Mouse (Mus musculus): ENCODE data around the gene Rpl35. TPM values are rescaled to one million over a fixed set of nuclear protein-coding genes. Genes with fewer than 3 reads are reported as not detected.

The Rpl35 gene
- polyA plus RNA-seq, 1 experiment from 2014 or later = 487 TPM

DNA sequence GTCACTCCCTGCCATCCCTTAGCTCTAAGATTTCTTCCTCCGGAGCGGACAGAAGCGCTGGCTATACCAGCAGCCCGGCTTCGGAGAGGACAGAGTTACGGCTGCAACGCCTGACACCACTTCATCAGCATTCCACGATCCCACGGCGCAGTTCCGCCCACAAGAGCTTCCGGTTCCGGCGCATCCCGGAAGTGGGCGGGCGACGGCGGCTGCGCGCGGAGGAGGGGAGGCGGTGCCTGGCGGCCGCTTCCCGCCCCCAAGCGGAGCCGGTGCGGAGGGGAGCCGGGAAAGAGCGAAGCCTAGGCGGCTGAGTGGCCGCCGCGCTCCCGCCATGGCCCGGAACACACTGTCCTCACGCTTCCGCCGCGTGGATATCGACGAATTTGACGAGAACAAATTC, 2.4 kb upstream of the Rpl35 start:
- Histone ChIP-seq H3K4me1 (replicated peaks) (peaks cover 74% of the 10 kb centered on the region), H3K9ac (peak overlapping the region; percentile 92), H3K27me3 (no peaks in the 10 kb centered on the region), H3K4me3 (replicated peaks) (peak overlapping the region; percentile 88), H3K4me2 (peak overlapping the region; percentile 94), H3K9me3 (replicated peaks) (no peaks in the 10 kb centered on the region), H3K36me3 (replicated peaks) (peaks cover 34% of the 10 kb centered on the region), H3K27ac (replicated peaks) (peak overlapping the region; percentile 95)
- peak; percentile 80 for ATAC-seq (ENCODE audit: insufficient read depth)
- under 1% methylated on average over 44 of the region's 44 CpGs for WGBS (ENCODE audit: insufficient replicate concordance)

DNA sequence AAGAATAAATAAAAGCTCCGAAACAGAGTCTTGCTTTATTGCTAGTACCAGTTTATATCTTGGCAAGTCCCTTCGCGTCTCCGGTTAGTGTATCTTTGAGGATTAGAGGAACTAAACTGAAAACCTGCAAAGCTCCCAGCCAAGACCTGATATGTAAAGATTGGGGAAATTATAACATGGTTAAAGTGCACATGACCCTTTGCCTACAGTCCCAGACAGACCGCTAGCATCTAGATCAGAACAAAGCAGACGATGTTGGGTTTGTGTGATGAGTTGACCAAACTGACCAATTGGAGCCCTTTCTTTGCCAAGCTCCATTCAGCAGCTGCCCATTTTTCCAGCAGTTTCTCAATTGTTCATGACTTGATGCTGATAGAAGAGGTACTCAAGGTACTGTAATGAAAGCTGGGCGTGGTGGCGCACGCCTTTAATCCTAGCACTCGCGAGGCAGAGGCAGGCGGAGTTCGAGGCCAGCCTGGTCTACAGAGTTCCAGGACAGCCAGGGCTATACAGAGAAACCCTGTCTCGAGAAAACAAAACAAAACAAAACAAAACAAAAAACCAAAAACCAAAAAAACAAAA, 816 bp upstream of the Rpl35 start:
- peaks cover 36% of the 10 kb centered on the region for H3K36me3 ChIP-seq (replicated peaks)
- H3K9ac ChIP-seq = no peak overlapping the region
- peak overlapping the region; percentile 94 for H3K4me2 ChIP-seq
- peak overlapping the region; percentile 12 for H3K27ac ChIP-seq (replicated peaks)
- H3K4me3 ChIP-seq (replicated peaks) = peak overlapping the region; percentile 89
- no peak for ATAC-seq (ENCODE audit: insufficient read depth)
- peaks cover 79% of the 10 kb centered on the region for H3K4me1 ChIP-seq (replicated peaks)
- H3K9me3 ChIP-seq (replicated peaks) = no peaks in the 10 kb centered on the region
- H3K27me3 ChIP-seq = no peaks in the 10 kb centered on the region
- 76% methylated on average over 14 of the region's 14 CpGs for WGBS (ENCODE audit: insufficient replicate concordance)

DNA sequence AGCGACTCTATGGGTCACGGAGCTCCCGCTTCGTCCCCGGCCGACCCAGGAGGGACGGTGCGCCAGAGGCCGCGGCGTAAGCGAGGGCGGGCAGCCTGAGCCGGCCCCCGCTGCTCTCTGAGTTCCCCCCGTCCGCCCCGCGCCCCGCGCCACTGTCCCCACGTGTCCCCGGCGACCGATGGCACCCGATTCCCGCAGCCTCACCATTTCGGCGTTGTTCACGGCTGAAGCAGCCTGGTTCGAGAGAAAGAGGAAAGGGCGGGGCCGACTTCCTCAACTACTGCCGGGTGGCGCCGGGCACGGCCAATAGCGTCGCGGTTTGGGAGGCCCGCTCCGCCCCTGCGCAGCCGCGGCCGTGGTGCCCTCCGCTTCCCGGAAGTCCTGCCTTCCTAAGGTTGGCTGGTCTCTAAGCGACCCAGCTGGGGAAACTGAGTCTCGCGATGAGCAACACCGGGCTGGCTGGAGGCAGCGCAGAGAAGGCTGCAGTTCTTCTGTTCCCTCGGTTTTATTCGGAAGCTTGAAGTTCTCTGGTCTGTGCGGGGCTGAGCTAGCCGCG, 466 bp downstream of the Rpl35 start, which contains the start of gene Arpc5l:
TSS of gene Arpc5l (plus strand) at position 469 of the 556 bp plus-strand sequence.
- H3K9me3 ChIP-seq (replicated peaks) = no peaks in the 10 kb centered on the region
- peak within 1 kb of the TSS; percentile 89 for H3K4me3 ChIP-seq (replicated peaks)
- ATAC-seq (ENCODE audit: insufficient read depth) = peak; percentile 79
- peak within 1 kb of the TSS; percentile 83 for H3K27ac ChIP-seq (replicated peaks)
- H3K9ac ChIP-seq = peak within 1 kb of the TSS; percentile 71
- under 1% methylated on average over 58 of the region's 58 CpGs for WGBS (ENCODE audit: insufficient replicate concordance)
- H3K36me3 ChIP-seq (replicated peaks) = peaks cover 42% of the 10 kb centered on the region
- H3K4me2 ChIP-seq = peak within 1 kb of the TSS; percentile 94
- H3K4me1 ChIP-seq (replicated peaks) = peaks cover 78% of the 10 kb centered on the region
- no peaks in the 10 kb centered on the region for H3K27me3 ChIP-seq

DNA sequence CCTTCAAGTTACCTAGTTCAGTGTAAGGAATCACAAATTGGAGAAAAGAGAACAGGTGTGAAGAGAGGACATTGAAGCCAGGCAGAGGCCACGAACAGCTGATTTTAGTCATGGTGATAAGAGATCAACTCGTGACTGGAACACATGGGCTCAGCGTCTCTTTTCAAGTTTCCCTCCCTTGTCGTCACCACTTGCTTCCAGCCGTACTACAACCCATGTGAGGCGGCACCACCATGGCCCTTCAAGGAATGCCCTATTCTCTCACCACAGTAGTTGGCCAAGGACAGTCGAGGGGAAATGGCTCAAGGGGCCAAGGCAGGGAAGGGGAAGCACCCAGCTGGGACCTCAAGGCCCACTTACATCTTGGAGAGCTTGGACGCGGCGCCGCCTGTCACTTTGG, 1.1 kb downstream of the Rpl35 start:
- Histone ChIP-seq H3K27ac (replicated peaks) (peak overlapping the region; percentile 79), H3K27me3 (no peaks in the 10 kb centered on the region), H3K4me1 (replicated peaks) (peaks cover 79% of the 10 kb centered on the region), H3K4me3 (replicated peaks) (peak overlapping the region; percentile 89), H3K4me2 (peak overlapping the region; percentile 94), H3K9me3 (replicated peaks) (no peaks in the 10 kb centered on the region), H3K9ac (peak overlapping the region; percentile 71), H3K36me3 (replicated peaks) (peaks cover 48% of the 10 kb centered on the region)
- WGBS (ENCODE audit: insufficient replicate concordance) = under 1% methylated on average over 11 of the region's 11 CpGs
- ATAC-seq (ENCODE audit: insufficient read depth) = no peak

DNA sequence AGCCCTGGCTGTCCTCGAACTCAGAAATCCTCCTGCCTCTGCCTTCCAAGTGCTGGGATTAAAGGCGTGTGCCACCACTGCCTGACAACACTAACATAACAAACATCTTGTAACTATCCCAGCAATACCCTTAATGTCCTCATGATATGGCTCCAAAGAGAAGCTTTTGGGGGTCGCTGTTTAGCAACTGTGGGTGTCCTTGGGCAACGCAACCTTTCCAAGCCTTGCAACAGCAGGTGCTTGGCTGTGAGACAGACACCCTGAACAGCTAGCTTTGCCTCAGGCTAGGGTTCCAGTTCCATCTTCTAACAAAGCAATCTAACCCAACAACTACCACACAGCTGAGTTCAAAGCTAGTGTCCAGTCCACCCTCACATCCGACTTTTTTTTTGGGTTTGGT, 1.9 kb downstream of the Rpl35 start:
- peak overlapping the region; percentile 71 for H3K9ac ChIP-seq
- 25% methylated on average over 5 of the region's 5 CpGs for WGBS (ENCODE audit: insufficient replicate concordance)
- peaks cover 78% of the 10 kb centered on the region for H3K4me1 ChIP-seq (replicated peaks)
- H3K27ac ChIP-seq (replicated peaks) = peak overlapping the region; percentile 79
- no peaks in the 10 kb centered on the region for H3K27me3 ChIP-seq
- ATAC-seq (ENCODE audit: insufficient read depth) = no peak
- H3K4me3 ChIP-seq (replicated peaks) = peak overlapping the region; percentile 89
- peaks cover 49% of the 10 kb centered on the region for H3K36me3 ChIP-seq (replicated peaks)
- no peaks in the 10 kb centered on the region for H3K9me3 ChIP-seq (replicated peaks)
- peak overlapping the region; percentile 94 for H3K4me2 ChIP-seq

- 12% methylated on average over 8 of the region's 8 CpGs for WGBS (ENCODE audit: insufficient replicate concordance)
- Histone ChIP-seq H3K4me1 (replicated peaks) (peaks cover 80% of the 10 kb centered on the region), H3K9ac (peak overlapping the region; percentile 71), H3K27ac (replicated peaks) (peak overlapping the region; percentile 79; the same call in 1 of the 2 replicates), H3K4me2 (peak overlapping the region; percentile 94), H3K27me3 (no peaks in the 10 kb centered on the region), H3K4me3 (replicated peaks) (peak overlapping the region; percentile 89), H3K9me3 (replicated peaks) (no peaks in the 10 kb centered on the region), H3K36me3 (replicated peaks) (peaks cover 49% of the 10 kb centered on the region)
- no peak for ATAC-seq (ENCODE audit: insufficient read depth)
These were observed 2.3 kb downstream of the Rpl35 start for GRCm38 (mm10) chr2:39003106-39003505.

DNA sequence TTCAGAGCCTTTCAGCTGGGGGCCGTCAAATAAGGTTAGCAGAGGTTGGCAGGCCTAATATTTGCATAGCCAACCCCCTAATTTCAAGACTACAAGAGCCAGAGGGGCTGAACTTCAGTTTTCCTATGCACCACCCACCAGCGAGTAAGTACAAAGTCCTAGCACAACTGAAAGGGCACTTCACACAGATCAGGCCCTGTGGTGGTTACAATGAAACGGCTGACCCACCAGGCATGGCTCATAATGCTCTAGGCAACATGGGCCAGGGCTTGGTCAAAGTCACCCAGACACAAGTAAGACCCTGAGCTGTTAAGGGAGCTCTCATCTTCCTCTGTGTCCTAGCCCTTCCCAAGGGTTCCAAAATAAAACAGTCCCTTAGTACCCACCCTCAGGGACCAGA, 3.6 kb downstream of the Rpl35 start:
- Histone ChIP-seq H3K36me3 (replicated peaks) (peaks cover 49% of the 10 kb centered on the region), H3K9ac (no peak overlapping the region), H3K27me3 (no peaks in the 10 kb centered on the region), H3K4me3 (replicated peaks) (no peak overlapping the region; the same call in 1 of the 2 replicates), H3K4me1 (replicated peaks) (peaks cover 84% of the 10 kb centered on the region), H3K4me2 (peak overlapping the region; percentile 94; the same call in 1 of the 2 replicates), H3K27ac (replicated peaks) (peak overlapping the region; percentile 79; the same call in 1 of the 2 replicates), H3K9me3 (replicated peaks) (no peaks in the 10 kb centered on the region)
- 66% methylated on average over 3 of the region's 3 CpGs for WGBS (ENCODE audit: insufficient replicate concordance)
- no peak for ATAC-seq (ENCODE audit: insufficient read depth)

- no peak for ATAC-seq (ENCODE audit: insufficient read depth)
- Histone ChIP-seq H3K4me2 (no peak overlapping the region), H3K4me3 (replicated peaks) (no peak overlapping the region), H3K4me1 (replicated peaks) (peaks cover 72% of the 10 kb centered on the region), H3K9ac (no peak overlapping the region), H3K9me3 (replicated peaks) (no peaks in the 10 kb centered on the region), H3K27ac (replicated peaks) (no peak overlapping the region), H3K27me3 (no peaks in the 10 kb centered on the region), H3K36me3 (replicated peaks) (peaks cover 49% of the 10 kb centered on the region)
- 78% methylated on average over 4 of the region's 4 CpGs for WGBS (ENCODE audit: insufficient replicate concordance)
These were observed 4.9 kb downstream of the Rpl35 start for GRCm38 (mm10) chr2:39000587-39000919.

GRCm38 (mm10) chr2:38999910-39000586, 5.4 kb downstream of the Rpl35 start:
- 59% methylated on average over 8 of the region's 8 CpGs for WGBS (ENCODE audit: insufficient replicate concordance)
- H3K27ac ChIP-seq (replicated peaks) = no peak overlapping the region
- no peaks in the 10 kb centered on the region for H3K27me3 ChIP-seq
- no peak overlapping the region for H3K4me3 ChIP-seq (replicated peaks)
- H3K9me3 ChIP-seq (replicated peaks) = no peaks in the 10 kb centered on the region
- peaks cover 72% of the 10 kb centered on the region for H3K4me1 ChIP-seq (replicated peaks)
- peaks cover 49% of the 10 kb centered on the region for H3K36me3 ChIP-seq (replicated peaks)
- H3K9ac ChIP-seq = 0 out of 2 replicates have a peak overlapping the region, but pooled peaks have one; percentile 2
- no peak overlapping the region for H3K4me2 ChIP-seq
- ATAC-seq (ENCODE audit: insufficient read depth) = no peak

DNA sequence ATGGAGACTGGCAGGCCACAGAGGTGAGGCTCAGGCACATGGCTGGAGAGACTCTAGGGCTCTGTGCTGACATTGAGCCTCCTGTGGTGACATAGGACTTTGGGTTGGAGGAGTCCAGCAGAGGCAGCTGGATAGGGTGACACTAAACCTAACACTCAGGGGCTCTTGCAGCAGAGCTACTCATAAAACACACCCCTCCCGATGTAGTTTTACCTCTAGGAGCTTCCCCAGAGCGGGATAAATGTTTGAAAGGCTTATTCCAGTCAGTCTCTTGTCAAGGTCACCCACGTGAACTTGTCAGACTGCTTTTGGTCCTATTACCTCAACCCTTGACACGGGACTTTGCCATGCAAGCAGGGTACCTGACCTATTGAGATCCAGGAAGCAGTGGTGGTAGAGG, 6.0 kb downstream of the Rpl35 start:
- no peaks in the 10 kb centered on the region for H3K9me3 ChIP-seq (replicated peaks)
- H3K36me3 ChIP-seq (replicated peaks) = peaks cover 49% of the 10 kb centered on the region
- H3K9ac ChIP-seq = peak overlapping the region; percentile 2; the same call in 1 of the 2 replicates
- no peaks in the 10 kb centered on the region for H3K27me3 ChIP-seq
- H3K4me2 ChIP-seq = no peak overlapping the region
- peak overlapping the region; percentile 78 for H3K27ac ChIP-seq (replicated peaks)
- ATAC-seq (ENCODE audit: insufficient read depth) = no peak
- H3K4me3 ChIP-seq (replicated peaks) = no peak overlapping the region
- peaks cover 70% of the 10 kb centered on the region for H3K4me1 ChIP-seq (replicated peaks)
- 33% methylated on average over 4 of the region's 4 CpGs for WGBS (ENCODE audit: insufficient replicate concordance)

Data from liver, embryonic 15.5 days (tissue).